Mouse (Mus musculus): ENCODE measurements around the gene Fmo1.

Fmo1 gene

DNA sequence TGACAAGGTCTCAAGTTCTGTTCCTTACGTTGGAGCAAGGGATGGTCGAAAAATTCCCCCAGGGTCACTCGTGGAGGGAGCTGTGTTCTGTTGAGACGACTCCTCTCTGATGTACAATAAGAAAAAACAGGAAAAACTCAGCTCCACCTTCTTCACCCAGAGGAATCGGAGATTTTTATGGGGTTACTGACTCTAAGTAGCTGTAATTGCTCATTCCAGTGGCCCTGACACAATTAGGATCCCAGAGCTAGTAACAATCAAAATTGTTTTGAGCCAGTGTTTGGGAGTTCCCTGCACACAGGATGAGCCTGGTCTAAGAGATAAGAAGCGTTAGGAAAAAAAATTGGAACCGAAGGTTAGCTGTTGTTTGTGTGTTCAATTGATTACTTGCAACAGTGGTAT lies at the start of gene Fmo1:
Fmo1 (minus strand) TSS at position 331 of the 402 bp plus-strand sequence.
- CTCF ChIA-PET, result no interaction called here

DNA sequence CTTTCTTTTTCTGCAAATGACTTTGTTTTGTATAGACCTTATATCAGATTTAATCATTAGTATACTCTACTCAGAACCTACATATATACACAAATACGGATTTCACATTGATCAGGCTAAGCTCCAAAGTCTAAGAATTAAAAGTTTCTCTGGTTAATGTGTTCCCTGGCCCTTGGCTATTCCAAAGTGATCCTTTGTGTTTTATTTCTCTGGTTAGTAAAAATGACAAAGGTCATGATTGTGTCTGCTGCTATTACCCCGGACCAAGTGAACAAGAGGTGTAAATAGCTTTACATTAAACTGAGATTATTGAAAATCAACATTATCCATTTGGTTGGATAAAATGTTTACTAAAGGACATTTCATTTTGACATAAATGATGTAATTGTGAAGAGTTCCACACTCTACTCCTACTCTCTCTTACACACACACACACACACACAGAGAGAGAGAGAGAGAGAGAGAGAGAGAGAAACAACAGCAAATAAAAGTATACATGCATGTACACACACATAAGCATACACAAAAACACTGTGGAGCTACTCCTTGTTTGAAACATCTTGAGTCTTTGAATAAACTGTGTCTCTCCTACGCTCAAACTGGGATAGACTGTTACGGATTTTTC lies 48.6 kb upstream of the Fmo1 start:
- CTCF ChIA-PET, result no interaction called here

DNA sequence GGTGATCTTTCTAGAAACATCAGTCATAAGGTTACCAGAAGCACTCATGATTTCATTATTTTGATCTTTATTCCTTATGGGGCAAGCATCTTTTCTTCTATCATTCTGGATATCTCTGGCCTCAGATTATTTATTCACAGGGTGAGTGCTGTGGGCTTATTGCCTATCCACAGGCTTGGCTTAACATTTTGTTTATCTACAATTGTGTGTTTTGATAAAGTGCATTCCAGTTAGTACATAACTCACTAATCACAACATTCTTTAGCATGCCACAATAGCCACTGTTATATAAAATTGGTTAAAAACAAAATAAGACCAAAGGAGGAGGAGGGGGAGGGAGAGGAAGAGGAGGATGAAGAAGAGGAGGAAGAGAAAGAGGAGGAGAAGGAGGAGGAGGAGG lies 45.7 kb upstream of the Fmo1 start:
- CTCF ChIA-PET, result no interaction called here

DNA sequence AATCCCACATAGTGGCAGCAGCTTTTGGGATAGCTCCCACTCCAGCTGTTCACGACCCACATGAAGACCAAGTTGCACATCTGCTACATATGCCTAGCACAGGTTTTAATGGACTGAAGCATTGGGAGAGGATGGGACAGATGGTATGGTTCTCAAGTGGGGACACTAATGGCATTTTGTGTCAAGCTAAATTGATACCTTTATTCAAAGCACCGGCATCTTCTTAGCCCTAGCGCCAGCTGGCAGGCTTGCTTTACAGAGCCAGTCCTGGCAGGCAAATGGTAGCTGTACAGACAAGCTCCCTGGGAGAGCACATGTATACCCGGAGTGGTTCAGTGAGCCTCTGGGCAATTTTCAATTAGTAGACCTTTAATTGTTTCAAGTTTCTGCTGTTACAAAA lies 35.5 kb upstream of the Fmo1 start:
- CTCF ChIA-PET, result no interaction called here

DNA sequence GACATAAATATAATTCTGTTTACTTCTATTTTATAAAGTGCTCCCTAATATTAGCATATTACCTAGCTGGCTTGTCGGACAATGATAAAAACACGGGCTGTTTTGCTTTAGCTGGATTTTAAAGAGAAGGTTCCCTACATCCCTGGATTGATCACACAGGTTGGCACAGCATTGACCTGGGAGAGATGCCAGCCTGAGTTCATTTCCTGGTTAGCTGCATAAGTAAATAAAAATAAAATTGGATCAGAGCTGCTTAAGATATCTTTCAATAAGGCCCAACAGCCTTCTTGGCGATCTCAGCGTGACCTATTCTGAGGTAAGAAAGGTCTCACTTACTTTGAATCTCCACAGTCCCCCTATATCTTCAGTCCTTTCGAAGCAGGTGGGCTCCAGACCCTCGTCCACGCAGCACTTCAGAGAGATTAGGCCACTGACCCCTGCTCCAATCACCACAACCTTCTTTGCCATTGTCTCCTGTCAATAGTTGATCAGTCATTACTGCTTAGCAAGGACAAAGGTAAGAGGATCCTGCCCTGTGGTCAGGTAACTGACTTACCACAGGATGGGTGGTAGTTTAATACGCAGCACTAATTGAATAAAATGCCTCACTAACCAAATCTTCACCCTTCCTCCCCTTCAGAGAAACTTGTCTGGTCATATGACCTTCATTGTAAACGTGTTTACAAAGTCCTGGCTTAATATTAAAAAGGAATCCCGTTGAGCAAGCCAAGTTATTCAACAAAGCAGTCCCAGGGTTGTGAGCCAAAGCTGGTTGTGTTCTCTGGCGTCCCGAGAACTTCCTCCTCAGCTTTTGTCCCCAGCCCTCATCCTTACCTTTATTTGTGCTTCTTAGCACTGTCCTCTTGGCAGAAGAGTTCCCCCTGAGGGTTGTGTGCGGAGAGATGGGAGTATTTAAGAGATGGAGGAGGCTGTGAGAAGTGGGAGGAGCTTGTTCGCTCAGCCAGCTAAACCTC lies 31.7 kb upstream of the Fmo1 start, which contains the start of gene Fmo2:
Fmo2 (minus strand) TSS at position 889 of the 974 bp plus-strand sequence.
- CTCF ChIA-PET, result no interaction called here

GRCm38 (mm10) chr1:162895900-162896299 lies 29.5 kb upstream of the Fmo1 start:
- CTCF ChIA-PET, result no interaction called here

DNA sequence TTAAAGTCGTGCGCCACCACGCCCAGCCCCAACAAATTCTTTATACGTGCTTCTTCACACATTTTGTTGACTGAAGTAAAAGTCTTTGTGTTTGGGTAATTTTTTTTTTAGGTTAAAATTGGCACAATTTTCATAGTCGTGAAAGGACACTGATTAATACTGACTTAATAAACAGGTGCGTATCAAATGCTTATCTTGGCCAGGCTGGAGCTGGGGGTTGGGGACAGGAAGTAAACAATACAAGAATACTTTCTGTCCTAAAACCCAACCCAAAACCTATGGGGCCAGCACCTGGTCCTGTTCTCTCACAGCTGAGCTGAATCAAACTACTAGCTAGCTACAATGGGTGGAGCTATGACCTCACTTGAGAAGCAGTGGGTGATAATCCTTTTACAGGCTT lies 26.6 kb upstream of the Fmo1 start:
- CTCF ChIA-PET, result no interaction called here

- CTCF ChIA-PET, result no interaction called here
Observed at GRCm38 (mm10) chr1:162891980-162892451, 25.6 kb upstream of the Fmo1 start.

DNA sequence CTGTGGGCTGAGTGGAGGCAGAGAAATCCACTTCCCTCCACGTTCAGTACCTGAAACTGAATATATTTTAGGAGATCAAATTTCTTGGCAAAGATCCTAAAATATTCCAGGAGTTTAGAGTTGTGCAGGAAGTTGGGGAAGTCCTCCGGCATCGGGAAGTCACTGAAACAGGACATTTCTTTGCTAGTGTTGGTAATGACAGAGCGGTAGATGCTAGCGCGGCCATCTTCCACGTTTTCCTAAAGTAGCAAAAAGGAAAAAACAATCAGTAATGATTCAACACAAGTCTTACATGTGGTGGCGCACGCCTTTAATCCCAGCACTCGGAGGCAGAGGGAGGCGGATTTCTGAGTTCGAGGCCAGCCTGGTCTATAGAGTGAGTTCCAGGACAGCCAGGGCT lies 22.2 kb upstream of the Fmo1 start:
- CTCF ChIA-PET, result no interaction called here

DNA sequence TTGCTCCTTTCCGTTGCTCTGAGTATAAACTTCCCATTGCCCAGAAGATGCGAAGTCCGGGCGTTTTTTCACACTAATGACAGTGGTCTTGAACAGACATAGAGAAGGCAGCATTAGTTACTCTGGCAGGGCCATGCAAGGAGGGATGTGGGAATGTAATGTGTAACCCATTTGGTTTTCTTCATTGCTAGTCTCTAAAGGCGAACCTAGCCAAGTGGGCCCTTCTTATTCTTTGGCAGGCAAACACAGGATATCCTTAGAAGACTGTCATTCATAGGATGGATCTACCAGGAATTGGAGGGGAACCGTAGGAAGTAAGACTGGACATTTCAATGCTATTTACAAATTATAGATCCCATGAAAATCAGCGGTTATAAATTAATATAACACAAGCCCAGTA lies 21.2 kb upstream of the Fmo1 start:
- CTCF ChIA-PET, result no interaction called here

- CTCF ChIA-PET, result no interaction called here
Observed at GRCm38 (mm10) chr1:162886138-162886816, 19.9 kb upstream of the Fmo1 start.

DNA sequence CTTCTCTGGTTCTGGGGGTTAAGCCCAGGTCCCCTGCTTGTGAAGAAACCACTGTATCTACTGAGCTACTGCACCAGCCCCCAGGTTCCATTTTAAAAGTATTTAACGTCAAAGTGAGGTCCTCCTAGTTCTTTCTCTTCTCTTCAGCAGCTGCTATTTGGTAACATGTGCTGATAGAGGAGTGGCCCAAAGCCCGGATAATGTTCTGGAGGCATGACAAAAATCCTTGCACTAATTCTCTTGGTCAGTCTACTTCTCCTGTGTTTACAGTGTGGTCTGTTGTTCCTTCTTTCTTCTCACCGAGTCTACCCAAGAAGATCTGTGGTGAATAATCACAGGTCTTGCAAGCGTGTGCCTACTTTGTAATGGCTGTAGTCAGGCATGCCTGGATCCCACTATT lies 16.3 kb upstream of the Fmo1 start:
- CTCF ChIA-PET, result no interaction called here

DNA sequence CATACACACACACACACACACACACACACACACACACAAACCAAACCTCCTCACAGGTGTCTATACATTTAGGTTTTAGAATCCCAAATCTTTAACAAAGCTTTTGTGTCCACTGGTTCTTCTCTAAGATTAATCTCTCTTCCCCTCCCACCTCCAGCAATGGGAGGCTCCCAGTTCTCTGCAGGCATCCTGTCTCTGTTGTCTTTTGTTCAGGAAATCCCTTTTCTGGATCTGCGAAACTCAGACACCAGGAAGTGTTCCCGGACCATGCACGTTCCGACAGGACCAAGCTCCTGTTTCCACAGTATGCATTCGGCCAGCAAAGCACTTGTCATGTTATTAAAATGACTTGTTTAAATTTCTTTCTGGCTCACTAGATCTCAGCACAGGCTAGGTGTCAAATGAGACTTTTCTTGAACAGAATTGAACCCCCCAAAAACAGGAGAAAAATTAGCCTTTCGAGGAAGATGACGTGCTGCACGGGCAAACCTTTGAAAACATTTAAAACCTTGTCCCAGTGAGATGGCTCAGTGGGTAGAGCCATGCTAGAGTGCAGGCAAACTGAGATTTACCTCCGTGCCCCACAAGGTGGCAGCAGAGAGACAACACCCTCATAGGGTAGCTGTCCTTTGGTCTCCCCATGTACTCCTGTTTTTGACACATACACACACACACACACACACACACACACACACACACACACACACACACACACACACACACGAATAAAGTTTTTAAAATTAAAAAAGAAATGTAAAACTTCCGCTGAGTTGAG lies 13.4 kb upstream of the Fmo1 start:
- CTCF ChIA-PET, result interaction anchor here (0.6 kb wide), 1 partner anchor 160 kb away, joined by 3 read pairs; no protein-coding TSS in a partner anchor

DNA sequence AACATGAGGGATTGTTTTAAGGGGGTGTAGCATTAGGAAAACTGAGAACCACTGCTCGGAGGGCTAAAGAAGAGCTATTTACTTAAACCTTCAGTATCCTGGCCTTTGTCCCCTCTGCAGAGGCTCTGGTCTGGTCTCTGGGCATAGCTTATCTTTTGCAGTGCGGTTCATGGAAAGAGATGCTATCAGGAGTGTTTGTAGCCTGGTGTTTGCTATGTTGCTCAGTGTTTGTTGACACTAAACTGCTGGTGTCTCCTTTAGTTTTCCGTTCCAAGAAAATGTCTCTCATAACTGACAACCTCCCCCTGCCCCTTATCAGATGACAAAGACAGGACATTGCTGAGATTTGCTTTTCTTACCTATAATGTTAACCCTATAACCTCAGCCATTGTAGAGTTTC lies 8.7 kb upstream of the Fmo1 start:
- CTCF ChIA-PET, result no interaction called here

GRCm38 (mm10) chr1:162871701-162872311 lies 5.4 kb upstream of the Fmo1 start:
- CTCF ChIA-PET, result no interaction called here

- CTCF ChIA-PET, result no interaction called here
Observed at GRCm38 (mm10) chr1:162870978-162871377, 4.6 kb upstream of the Fmo1 start.

DNA sequence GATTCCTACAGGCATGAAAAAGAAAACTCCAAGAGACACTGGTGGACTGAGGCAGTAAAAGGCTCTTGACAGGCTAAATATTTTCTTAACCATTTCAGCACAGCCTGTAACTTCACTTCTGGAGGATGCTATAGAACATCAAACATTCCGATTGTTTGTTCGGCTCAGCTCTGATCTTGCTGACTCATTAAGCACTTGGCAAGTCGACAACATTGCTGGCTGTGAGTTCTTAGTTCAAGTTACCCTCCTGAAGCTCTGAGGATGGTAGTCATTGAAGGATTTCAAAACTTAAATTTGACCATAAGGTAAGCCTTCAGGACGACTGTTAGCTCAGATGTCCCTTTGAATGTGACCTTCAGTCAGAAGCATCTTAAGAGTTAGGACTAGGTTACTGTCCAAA lies 986 bp upstream of the Fmo1 start:
- CTCF ChIA-PET, result no interaction called here

- CTCF ChIA-PET, result no interaction called here
Observed at GRCm38 (mm10) chr1:162865493-162865830, 948 bp downstream of the Fmo1 start.

- CTCF ChIA-PET, result no interaction called here
Observed at GRCm38 (mm10) chr1:162864816-162865492, 1.5 kb downstream of the Fmo1 start.

DNA sequence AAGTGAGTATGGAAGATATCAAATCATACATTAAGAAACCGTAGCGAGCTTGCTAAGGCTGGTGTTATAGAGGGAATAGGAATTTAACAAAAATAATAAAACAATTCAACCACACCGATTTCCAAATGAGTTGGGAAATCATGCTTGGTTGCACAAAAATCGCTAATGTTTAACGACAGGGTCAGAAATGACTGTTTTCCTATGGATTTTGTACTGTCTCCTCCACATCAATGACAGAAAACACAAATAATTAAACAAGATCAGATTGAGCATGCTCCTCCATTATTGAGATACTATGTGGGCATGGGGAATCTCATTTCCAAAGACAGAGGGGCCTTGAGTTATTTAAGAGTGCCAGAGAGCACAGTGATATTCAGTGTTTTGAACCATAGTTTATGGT lies 2.1 kb downstream of the Fmo1 start:
- CTCF ChIA-PET, result no interaction called here

DNA sequence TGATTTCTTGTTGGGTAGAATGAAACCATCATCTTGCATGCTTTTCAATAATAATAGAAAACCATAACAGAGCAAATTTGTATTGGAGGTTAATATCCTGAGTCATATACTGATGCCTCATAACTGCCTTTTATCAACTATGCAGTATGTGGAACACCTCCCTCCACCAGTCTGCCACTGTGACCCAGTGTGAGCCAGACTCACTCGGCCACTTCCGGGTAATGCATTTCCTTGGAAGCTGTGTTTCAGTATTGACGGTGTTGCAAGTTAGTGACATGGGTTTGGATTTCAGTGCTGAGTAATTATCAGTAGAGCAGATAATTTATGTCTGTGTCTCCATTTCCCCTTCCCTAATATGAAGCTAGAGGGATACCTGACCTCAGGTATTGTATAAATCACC lies 2.8 kb downstream of the Fmo1 start:
- CTCF ChIA-PET, result no interaction called here
